16 mouse cellular contexts compared by ENCODE assay signal in genomic region chr17:83387161-83387560, GRCm38 (mm10). TPM values are rescaled to one million over a fixed set of nuclear protein-coding genes. Genes with fewer than 3 reads are reported as not detected.
DNase-seq lines count a peak whose midpoint lies in the region; ATAC-seq and TF ChIP-seq lines count a peak whose summit lies in the region.
"Had no signal": no experiment of that assay in that cellular context is flagged by ENCODE, and none has a peak within 500 bp of the region (broad histone marks: within the 10 kb centered on the region; RNA-seq: fewer than 3 reads in every experiment).

No protein-coding gene starts in this region.

- no peak for ATAC-seq in midbrain, postnatal 0 days (ENCODE audit: low FRiP score)
- no peak for ATAC-seq in midbrain, embryonic 16.5 days
- ATAC-seq in hindbrain, embryonic 12.5 days (ENCODE audit: low FRiP score) = no peak

- no peak for DNase-seq in gastrocnemius, adult 2 months
- DNase-seq in gastrocnemius, postnatal 25 days = no peak
- no peak for DNase-seq in midbrain, postnatal 0 days (ENCODE audit: low spot score)
- DNase-seq in induced T-regulatory cell, adult 2 months (ENCODE audit: low read depth) = peak; percentile 59
- DNase-seq in right cerebral cortex, adult 18-20 months = no peak
- no peak for DNase-seq in embryonic facial prominence, embryonic 10.5 days (ENCODE audit: low spot score)
- DNase-seq: kidney, postnatal 10 days; right cerebral cortex, postnatal 4 days had no signal

- H3K4me3 ChIP-seq in gastrocnemius, adult 2 months = no peak overlapping the region
- H3K4me3 ChIP-seq in midbrain, postnatal 0 days (ENCODE audit: low read depth, low read length) = no peak overlapping the region
- H3K4me3 ChIP-seq in midbrain, embryonic 16.5 days (ENCODE audit: low read depth, low read length) = no peak overlapping the region
- H3K4me3 ChIP-seq in embryonic facial prominence, embryonic 10.5 days = no peak overlapping the region
- no peak overlapping the region for H3K4me3 ChIP-seq in hindbrain, embryonic 12.5 days
- H3K4me3 ChIP-seq: erythroblast, embryonic 14.5 days; heart, embryonic 10.5 days; hindbrain, embryonic 13.5 days; liver, embryonic 15.5 days; megakaryocyte, embryonic 14.5 days; myocyte had no signal

- intact Hi-C loops in gastrocnemius, adult 2 months (cut with DNase I) = no loop called here

- TF ChIP-seq CTCF in gastrocnemius, adult 2 months (IDR thresholded peaks at IDR 0.05) = peak; percentile 22
- peak; percentile 18; the same call in 1 of the 2 replicates for TF ChIP-seq CTCF in midbrain, postnatal 0 days (IDR thresholded peaks at IDR 0.05)

- H3K27ac ChIP-seq in gastrocnemius, adult 2 months = no peak overlapping the region
- no peak overlapping the region for H3K27ac ChIP-seq in midbrain, postnatal 0 days (ENCODE audit: low read depth, low read length)
- H3K27ac ChIP-seq in midbrain, embryonic 16.5 days (ENCODE audit: low read length) = no peak overlapping the region
- no peak overlapping the region for H3K27ac ChIP-seq in embryonic facial prominence, embryonic 10.5 days (replicated peaks)
- H3K27ac ChIP-seq in hindbrain, embryonic 12.5 days = no peak overlapping the region
- H3K27ac ChIP-seq: heart, embryonic 10.5 days; hindbrain, embryonic 13.5 days; liver, embryonic 15.5 days had no signal

- H3K4me2 ChIP-seq in midbrain, postnatal 0 days (ENCODE audit: low read depth, low read length, poor library complexity, severe bottlenecking) = no peak overlapping the region
- no peak overlapping the region for H3K4me2 ChIP-seq in midbrain, embryonic 16.5 days (ENCODE audit: low read length)
- no peak overlapping the region for H3K4me2 ChIP-seq in hindbrain, embryonic 12.5 days (replicated peaks)
- H3K4me2 ChIP-seq: hindbrain, embryonic 13.5 days; liver, embryonic 15.5 days had no signal

- 83% methylated on average over 3 of the region's 3 CpGs for WGBS in midbrain, postnatal 0 days
- WGBS in midbrain, embryonic 16.5 days = 83% methylated on average over 3 of the region's 3 CpGs
- WGBS in embryonic facial prominence, embryonic 10.5 days = 82% methylated on average over 3 of the region's 3 CpGs
- 85% methylated on average over 3 of the region's 3 CpGs for WGBS in hindbrain, embryonic 12.5 days

- no peak overlapping the region for H3K9ac ChIP-seq in midbrain, postnatal 0 days (replicated peaks; ENCODE audit: low read length, poor library complexity, severe bottlenecking)
- no peak overlapping the region for H3K9ac ChIP-seq in midbrain, embryonic 16.5 days (ENCODE audit: low read depth, low read length)
- no peak overlapping the region for H3K9ac ChIP-seq in hindbrain, embryonic 12.5 days
- H3K9ac ChIP-seq: hindbrain, embryonic 13.5 days; liver, embryonic 15.5 days had no signal

- no peaks in the 10 kb centered on the region for H3K36me3 ChIP-seq in midbrain, postnatal 0 days (ENCODE audit: insufficient read depth, low read length)
- no peaks in the 10 kb centered on the region for H3K36me3 ChIP-seq in midbrain, embryonic 16.5 days (ENCODE audit: control insufficient read depth, insufficient read depth, low read length)
- no peaks in the 10 kb centered on the region; the same call in 1 of the 2 replicates for H3K36me3 ChIP-seq in embryonic facial prominence, embryonic 10.5 days (replicated peaks)
- no peaks in the 10 kb centered on the region for H3K36me3 ChIP-seq in hindbrain, embryonic 12.5 days
- H3K36me3 ChIP-seq: heart, embryonic 10.5 days; hindbrain, embryonic 13.5 days; liver, embryonic 15.5 days had no signal

- no peaks in the 10 kb centered on the region for H3K4me1 ChIP-seq in midbrain, postnatal 0 days (ENCODE audit: insufficient read depth, low read length)
- no peaks in the 10 kb centered on the region for H3K4me1 ChIP-seq in midbrain, embryonic 16.5 days (ENCODE audit: control insufficient read depth, insufficient read depth, low read length)
- H3K4me1 ChIP-seq in embryonic facial prominence, embryonic 10.5 days = no peaks in the 10 kb centered on the region
- H3K4me1 ChIP-seq in hindbrain, embryonic 12.5 days = no peaks in the 10 kb centered on the region
- H3K4me1 ChIP-seq: heart, embryonic 10.5 days had no signal

- H3K9me3 ChIP-seq in midbrain, postnatal 0 days (ENCODE audit: low read length) = no peaks in the 10 kb centered on the region
- H3K9me3 ChIP-seq in midbrain, embryonic 16.5 days (replicated peaks; ENCODE audit: control insufficient read depth, low read length, poor library complexity, severe bottlenecking) = no peaks in the 10 kb centered on the region
- H3K9me3 ChIP-seq in embryonic facial prominence, embryonic 10.5 days = no peaks in the 10 kb centered on the region
- H3K9me3 ChIP-seq in hindbrain, embryonic 12.5 days (replicated peaks) = no peaks in the 10 kb centered on the region
- H3K9me3 ChIP-seq: heart, embryonic 10.5 days; hindbrain, embryonic 13.5 days; liver, embryonic 15.5 days; megakaryocyte, embryonic 14.5 days had no signal

- no peaks in the 10 kb centered on the region for H3K27me3 ChIP-seq in midbrain, postnatal 0 days (ENCODE audit: insufficient read depth, low read length)
- no peaks in the 10 kb centered on the region for H3K27me3 ChIP-seq in midbrain, embryonic 16.5 days (ENCODE audit: control insufficient read depth, insufficient read depth, low read depth, low read length)
- H3K27me3 ChIP-seq in embryonic facial prominence, embryonic 10.5 days (replicated peaks; ENCODE audit: low read depth, poor library complexity, severe bottlenecking) = no peaks in the 10 kb centered on the region
- H3K27me3 ChIP-seq in hindbrain, embryonic 12.5 days = no peaks in the 10 kb centered on the region
- H3K27me3 ChIP-seq: hindbrain, embryonic 13.5 days; liver, embryonic 15.5 days; megakaryocyte, embryonic 14.5 days had no signal

RNA-seq across cellular contexts. Expression of gene Eml4, which starts 36.4 kb away (rescaled TPM):
- total RNA-seq in gastrocnemius, adult 2 months (2021) = 1 to 10 TPM; 1.8 to 2.6 TPM
- total RNA-seq in gastrocnemius, postnatal 25 days (2021) = 1 to 10 TPM; 2.0 to 2.5 TPM
- 51.4 and 56.1 TPM in 2 replicates for total RNA-seq in midbrain, postnatal 0 days (2014; rRNA removed)
- 17.4 and 20.1 TPM in 2 replicates for polyA plus RNA-seq in midbrain, postnatal 0 days (2015; fragmentation: Nextera tagmentation; extraction: Ambion mirVana)
- 27.5 and 29.0 TPM in 2 replicates for polyA plus RNA-seq in midbrain, embryonic 16.5 days (2015; fragmentation: Nextera tagmentation; extraction: Ambion mirVana)
- 56.0 and 58.3 TPM in 2 replicates for polyA plus RNA-seq in embryonic facial prominence, embryonic 10.5 days (2016; fragmentation: Nextera tagmentation; extraction: Ambion mirVana)
- 57.9 and 59.7 TPM in 2 replicates for polyA plus RNA-seq in hindbrain, embryonic 12.5 days (2016; fragmentation: Nextera tagmentation; extraction: Ambion mirVana)
